Mouse (Mus musculus) thymus, adult 2 months (tissue): ENCODE results near the gene Ulk3.

Experiments used
- CTCF ChIP-seq: fragments of 200-500 bp; IDR thresholded peaks from 2 replicates; pipeline ENCODE4 v1.5.1; 2012; ENCODE audit warnings: mild to moderate bottlenecking, control low read depth, low read length, moderate library complexity, borderline replicate concordance; ENCODE audit not compliant: control insufficient read depth, poor library complexity, insufficient read depth; ENCODE audit errors: extremely low read depth
- POLR2A ChIP-seq: fragments of 200-500 bp; IDR thresholded peaks from 2 replicates; pipeline ENCODE4 v1.6.1; 2012; ENCODE audit warnings: mild to moderate bottlenecking, low read length, control low read depth, moderate library complexity; ENCODE audit not compliant: control insufficient read depth, poor library complexity, insufficient read depth; ENCODE audit errors: extremely low read depth

- no peak for TF ChIP-seq CTCF
- no peak for TF ChIP-seq POLR2A
Measured at GRCm38 (mm10) chr9:57605503-57605902, 16.3 kb downstream of the Ulk3 start.
